Mouse (Mus musculus) cortical plate, adult 2 months (tissue): ENCODE measurements at regions not wholly inside any gene's neighbourhood (a gene's known extent, or its start where the extent isn't known, plus 50 kb on each side); places are given as distances from the start of the nearest gene placed in this dataset.

Experiments used
- CTCF ChIP-seq: fragments of 200-500 bp; IDR thresholded peaks from 2 replicates; pipeline ENCODE4 v1.5.1; 2011; ENCODE audit warnings: mild to moderate bottlenecking, control low read depth, low read length; ENCODE audit not compliant: insufficient read depth; ENCODE audit errors: extremely low read depth
- POLR2A ChIP-seq: fragments of 200-500 bp; IDR thresholded peaks from 2 replicates; pipeline ENCODE4 v1.6.1; 2011; ENCODE audit warnings: mild to moderate bottlenecking, low read length, control low read depth; ENCODE audit not compliant: insufficient read depth; ENCODE audit errors: extremely low read depth

- TF ChIP-seq CTCF (no peak), POLR2A (no peak)
Measured at GRCm38 (mm10) chr2:166370776-166371175, 215.3 kb upstream of the Sulf2 start.
